Mouse (Mus musculus) intestine, postnatal 0 days (tissue): Measurements from ENCODE around the gene Ptdss2. TPM values are rescaled to one million over a fixed set of nuclear protein-coding genes. Genes with fewer than 3 reads are reported as not detected.

Experiments used
- ATAC-seq: fragments of 200-750 bp; cut with Nextera tagmentation; 2 replicates; pipeline ENCODE4 v1.8.0; 2017; ENCODE audit warnings: mild to moderate bottlenecking, moderate TSS enrichment, moderate library complexity
- H3K27ac ChIP-seq: fragments of 300-500 bp; sonication (generic); 2 replicates; pipeline ENCODE4 v1.5.1; 2014; ENCODE audit warnings: mild to moderate bottlenecking, low read depth, low read length, moderate library complexity
- H3K27me3 ChIP-seq: fragments of 300-500 bp; sonication (generic); replicated peaks from 2 replicates; pipeline ENCODE4 v1.6.1; 2014; ENCODE audit warnings: low read length, mixed read lengths; ENCODE audit not compliant: control insufficient read depth, insufficient read depth
- H3K36me3 ChIP-seq: fragments of 300-500 bp; sonication (generic); 2 replicates; pipeline ENCODE4 v1.6.1; 2014; ENCODE audit warnings: mild to moderate bottlenecking, moderate library complexity; ENCODE audit not compliant: control insufficient read depth, insufficient read depth
- H3K4me1 ChIP-seq: fragments of 300-500 bp; sonication (generic); replicated peaks from 2 replicates; pipeline ENCODE4 v1.6.1; 2014; ENCODE audit warnings: antibody characterized with exemption, low read length, mixed read lengths; ENCODE audit not compliant: control insufficient read depth, insufficient read depth
- H3K4me2 ChIP-seq: fragments of 300-500 bp; sonication (generic); replicated peaks from 2 replicates; pipeline ENCODE4 v1.6.1; 2014; ENCODE audit warnings: low read depth, mild to moderate bottlenecking, moderate library complexity
- H3K4me3 ChIP-seq: fragments of 300-500 bp; sonication (generic); 2 replicates; pipeline ENCODE4 v1.5.1; 2014; ENCODE audit warnings: low read depth, low read length
- H3K9ac ChIP-seq: fragments of 300-500 bp; sonication (generic); 2 replicates; pipeline ENCODE4 v1.6.1; 2014; ENCODE audit warnings: mild to moderate bottlenecking, low read depth, low read length
- H3K9me3 ChIP-seq: fragments of 300-500 bp; sonication (generic); 2 replicates; pipeline ENCODE4 v1.6.1; 2016; ENCODE audit warnings: mixed run types; ENCODE audit not compliant: control insufficient read depth
- CTCF ChIP-seq: sonication (generic); IDR thresholded peaks from 2 replicates; pipeline ENCODE4 v1.5.1; 2016; ENCODE audit warnings: low read depth, mild to moderate bottlenecking, control low read depth, antibody characterized with exemption, moderate library complexity
- WGBS: fragments of 180-500 bp; shearing (Covaris S2); extraction: QIAGEN DNeasy Blood & Tissue Kit; methylation state at CpG from one replicate; pipeline ENCODE4 v1.1.7; 2014; 5-methylcytosine and 5-hydroxymethylcytosine counted together
- polyA plus RNA-seq: library from polyadenylated mRNA; unstranded; fragments of >200 nt; fragmentation: Nextera tagmentation; extraction: Ambion mirVana; gene quantifications from 2 replicates; pipeline ENCODE4 v1.2.1, GENCODE M21; 2015

Gene Ptdss2
- polyA plus RNA-seq, 1 experiment from 2014 or later: 37.7 TPM

- no peaks in the 10 kb centered on the region for H3K9me3 ChIP-seq
- H3K4me1 ChIP-seq: peaks cover 20% of the 10 kb centered on the region
- H3K27me3 ChIP-seq: no peaks in the 10 kb centered on the region
- no peak overlapping the region for H3K9ac ChIP-seq
- H3K4me3 ChIP-seq: no peak overlapping the region
- TF ChIP-seq CTCF: no peak
- H3K36me3 ChIP-seq: peaks cover 3% of the 10 kb centered on the region; the same call in 1 of the 2 replicates
- H3K27ac ChIP-seq: peak overlapping the region; percentile 82; the same call in 1 of the 2 replicates
- 62% methylated on average over 3 of the region's 3 CpGs for WGBS
- no peak overlapping the region for H3K4me2 ChIP-seq
- ATAC-seq: no peak
Observed at GRCm38 (mm10) chr7:141119487-141119886, 2.7 kb upstream of the Ptdss2 start.

- ATAC-seq: no peak
- 54% methylated on average over 3 of the region's 3 CpGs for WGBS
- no peaks in the 10 kb centered on the region for H3K9me3 ChIP-seq
- H3K4me1 ChIP-seq: peaks cover 14% of the 10 kb centered on the region
- TF ChIP-seq CTCF: no peak
- H3K36me3 ChIP-seq: no peaks in the 10 kb centered on the region
- H3K4me2 ChIP-seq: no peak overlapping the region
- H3K9ac ChIP-seq: no peak overlapping the region
- no peaks in the 10 kb centered on the region for H3K27me3 ChIP-seq
- peak overlapping the region; percentile 82 for H3K27ac ChIP-seq
- H3K4me3 ChIP-seq: no peak overlapping the region
Observed at GRCm38 (mm10) chr7:141120605-141121004, 1.6 kb upstream of the Ptdss2 start.

- Histone ChIP-seq H3K27ac (peak overlapping the region; percentile 82), H3K9me3 (no peaks in the 10 kb centered on the region), H3K4me3 (no peak overlapping the region), H3K4me2 (no peak overlapping the region), H3K4me1 (peaks cover 12% of the 10 kb centered on the region), H3K9ac (no peak overlapping the region), H3K36me3 (no peaks in the 10 kb centered on the region), H3K27me3 (no peaks in the 10 kb centered on the region)
- TF ChIP-seq CTCF: peak; percentile 66
- 37% methylated on average over 5 of the region's 5 CpGs for WGBS
- peak; percentile 80 for ATAC-seq
Observed at GRCm38 (mm10) chr7:141121051-141121531, 1.1 kb upstream of the Ptdss2 start.

GRCm38 (mm10) chr7:141122689-141123516, 721 bp downstream of the Ptdss2 start:
- H3K4me1 ChIP-seq: peaks cover 12% of the 10 kb centered on the region
- peak overlapping the region; percentile 51; the same call in 1 of the 2 replicates for H3K9ac ChIP-seq
- no peak for TF ChIP-seq CTCF
- H3K4me2 ChIP-seq: peak overlapping the region; percentile 76
- peak overlapping the region; percentile 59 for H3K4me3 ChIP-seq
- no peaks in the 10 kb centered on the region for H3K27me3 ChIP-seq
- under 1% methylated on average over 29 of the region's 29 CpGs for WGBS
- peak overlapping the region; percentile 91 for H3K27ac ChIP-seq
- H3K9me3 ChIP-seq: no peaks in the 10 kb centered on the region
- ATAC-seq: peak; percentile 90
- no peaks in the 10 kb centered on the region for H3K36me3 ChIP-seq

GRCm38 (mm10) chr7:141123517-141123856, 1.3 kb downstream of the Ptdss2 start:
- H3K36me3 ChIP-seq: no peaks in the 10 kb centered on the region
- peak overlapping the region; percentile 76 for H3K4me2 ChIP-seq
- ATAC-seq: no peak
- peak overlapping the region; percentile 59 for H3K4me3 ChIP-seq
- 2% methylated on average over 15 of the region's 15 CpGs for WGBS
- no peaks in the 10 kb centered on the region for H3K27me3 ChIP-seq
- H3K4me1 ChIP-seq: peaks cover 9% of the 10 kb centered on the region; the same call in 1 of the 2 replicates
- no peak for TF ChIP-seq CTCF
- no peaks in the 10 kb centered on the region for H3K9me3 ChIP-seq
- peak overlapping the region; percentile 69 for H3K27ac ChIP-seq
- H3K9ac ChIP-seq: peak overlapping the region; percentile 51; the same call in 1 of the 2 replicates

GRCm38 (mm10) chr7:141131024-141131820, 9.0 kb downstream of the Ptdss2 start:
- WGBS: under 1% methylated on average over 59 of the region's 59 CpGs
- no peaks in the 10 kb centered on the region for H3K9me3 ChIP-seq
- peaks cover 16% of the 10 kb centered on the region for H3K36me3 ChIP-seq
- peak; percentile 97 for ATAC-seq
- no peak for TF ChIP-seq CTCF
- peak overlapping the region; percentile 89 for H3K4me2 ChIP-seq
- peak overlapping the region; percentile 2; the same call in 1 of the 2 replicates for H3K27ac ChIP-seq
- H3K27me3 ChIP-seq: no peaks in the 10 kb centered on the region
- peak overlapping the region; percentile 83 for H3K4me3 ChIP-seq
- peak overlapping the region; percentile 76 for H3K9ac ChIP-seq
- 0 out of 2 replicates have a peak, but pooled peaks cover 7% of the 10 kb centered on the region for H3K4me1 ChIP-seq
